Mouse (Mus musculus) granulocyte monocyte progenitor cell, adult 5-6 weeks (primary cell): ENCODE results near the gene Efna2. TPM values are rescaled to one million over a fixed set of nuclear protein-coding genes. Genes with fewer than 3 reads are reported as not detected.

Experiments used
- ATAC-seq: replicated peaks from 2 replicates; pipeline ENCODE4 v1.8.0; 2016; ENCODE audit warnings: mild to moderate bottlenecking, moderate TSS enrichment, inconsistent platforms; ENCODE audit not compliant: poor library complexity, severe bottlenecking
- total RNA-seq, 2 experiments: library from RNA; stranded (forward) in 1 of 2; stranded (reverse) in 1 of 2; fragments of 200-712, 200-1000 nt in 1 of 2; fragments of >200 nt in 1 of 2; fragmentation: Nextera tagmentation in 1 of 2; gene quantifications; 2 replicates each; pipeline ENCODE4 v1.2.3; 2014 to 2017

The Efna2 gene
- total RNA-seq (2014; fragmentation: Nextera tagmentation) (not detected in 2 replicates), total RNA-seq (2017) (0.05 TPM in 1 of 2 replicates, not detected in the other)

DNA sequence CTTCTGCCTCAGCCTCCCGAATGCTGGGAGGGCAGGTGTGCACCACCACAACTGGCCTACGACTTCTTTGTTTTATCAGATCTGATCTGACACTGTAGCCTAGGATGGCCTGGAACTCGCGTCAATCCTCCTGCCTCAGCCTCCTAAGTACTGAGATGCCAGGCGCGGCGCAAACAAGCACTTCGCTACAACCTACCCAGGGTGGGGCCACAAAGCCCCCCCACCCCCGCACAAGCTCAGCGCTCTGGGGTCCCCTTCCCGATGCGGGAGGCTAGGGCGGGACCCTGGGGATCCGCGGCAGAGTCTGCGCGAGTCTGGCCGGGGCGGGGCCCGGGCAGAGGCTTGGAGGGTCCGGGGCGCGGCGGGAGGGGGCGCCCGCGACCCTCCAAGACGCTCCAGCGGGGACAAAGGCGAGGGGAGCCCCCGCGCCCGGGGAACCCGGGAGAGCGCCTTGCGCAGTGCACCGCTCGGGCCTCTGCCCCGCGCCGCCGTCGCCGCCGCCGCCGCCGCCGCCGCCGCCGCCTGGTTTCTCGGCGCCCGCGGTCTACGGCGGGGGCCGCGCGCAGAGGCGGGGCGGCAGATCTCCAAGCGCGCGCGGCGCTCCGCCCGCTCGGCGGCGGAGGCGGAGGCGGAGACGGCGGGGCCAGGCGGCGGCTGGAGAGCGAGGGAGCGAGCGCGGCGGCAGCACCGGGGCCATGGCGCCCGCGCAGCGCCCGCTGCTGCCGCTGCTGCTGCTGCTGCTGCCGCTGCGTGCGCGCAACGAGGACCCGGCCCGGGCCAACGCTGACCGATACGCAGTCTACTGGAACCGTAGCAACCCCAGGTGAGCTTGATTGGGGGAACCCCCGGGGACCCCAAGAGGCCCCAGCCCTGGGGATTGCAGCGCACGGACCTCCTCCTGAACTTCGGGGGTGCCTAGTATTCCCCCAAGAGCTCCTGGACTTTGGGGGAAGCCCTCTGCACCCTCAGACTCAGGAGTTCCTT lies at the start of gene Efna2:
TSS of gene Efna2 (plus strand) at position 415 of the 984 bp plus-strand sequence.
- 0 out of 2 replicates have a peak, but pooled peaks have one; percentile 5 for ATAC-seq

DNA sequence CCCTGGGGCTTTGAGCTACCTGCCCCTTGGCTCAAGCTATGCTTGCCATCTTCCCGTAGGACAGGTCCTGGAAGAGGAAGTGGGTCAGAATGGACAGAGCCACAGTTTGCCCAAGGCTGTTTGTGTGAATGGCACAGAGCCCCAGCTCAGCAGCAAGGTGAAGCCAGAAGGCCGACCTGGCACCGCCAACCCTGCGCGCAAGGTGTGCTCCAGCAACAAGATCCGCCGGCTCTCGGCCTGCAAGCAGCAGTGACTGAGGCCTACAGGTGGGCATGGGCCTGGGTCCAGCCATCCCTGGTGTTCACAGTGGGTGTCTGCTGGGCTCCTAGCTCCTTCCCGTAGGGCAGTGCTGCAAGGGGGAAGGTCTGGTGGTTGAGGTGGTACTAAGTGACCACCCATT lies 49.4 kb upstream of the Efna2 start:
- no peak for ATAC-seq

DNA sequence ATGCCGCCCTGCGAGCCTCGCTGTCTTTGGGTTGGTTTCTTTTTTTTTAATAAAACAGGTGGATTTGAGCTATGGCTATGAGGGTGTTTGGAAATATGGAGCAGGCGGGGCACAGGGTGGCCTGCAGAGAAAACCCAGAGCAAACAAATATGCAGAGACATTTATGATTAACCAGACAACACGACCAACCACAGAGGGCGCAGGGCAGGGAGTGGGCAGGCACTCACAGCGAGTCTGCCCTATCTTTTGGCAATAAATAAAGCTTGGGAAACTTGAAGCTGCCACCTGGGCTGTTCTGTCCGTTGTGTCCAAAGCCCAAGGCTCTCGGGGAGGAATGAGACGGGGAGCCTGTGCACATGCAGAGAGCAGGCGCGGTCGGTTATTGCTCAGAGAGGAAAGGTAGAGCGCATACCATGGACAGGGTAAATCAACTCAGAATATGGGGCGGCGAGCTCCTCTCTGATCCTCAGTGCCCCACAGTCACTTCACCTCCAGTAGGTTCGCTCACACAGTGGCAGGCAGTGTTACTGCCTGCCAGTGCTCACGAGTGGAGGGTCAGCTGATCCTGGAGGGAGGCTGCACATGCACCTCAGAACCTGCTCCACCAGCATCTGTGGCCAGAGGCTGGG lies 48.8 kb upstream of the Efna2 start:
- ATAC-seq = no peak

DNA sequence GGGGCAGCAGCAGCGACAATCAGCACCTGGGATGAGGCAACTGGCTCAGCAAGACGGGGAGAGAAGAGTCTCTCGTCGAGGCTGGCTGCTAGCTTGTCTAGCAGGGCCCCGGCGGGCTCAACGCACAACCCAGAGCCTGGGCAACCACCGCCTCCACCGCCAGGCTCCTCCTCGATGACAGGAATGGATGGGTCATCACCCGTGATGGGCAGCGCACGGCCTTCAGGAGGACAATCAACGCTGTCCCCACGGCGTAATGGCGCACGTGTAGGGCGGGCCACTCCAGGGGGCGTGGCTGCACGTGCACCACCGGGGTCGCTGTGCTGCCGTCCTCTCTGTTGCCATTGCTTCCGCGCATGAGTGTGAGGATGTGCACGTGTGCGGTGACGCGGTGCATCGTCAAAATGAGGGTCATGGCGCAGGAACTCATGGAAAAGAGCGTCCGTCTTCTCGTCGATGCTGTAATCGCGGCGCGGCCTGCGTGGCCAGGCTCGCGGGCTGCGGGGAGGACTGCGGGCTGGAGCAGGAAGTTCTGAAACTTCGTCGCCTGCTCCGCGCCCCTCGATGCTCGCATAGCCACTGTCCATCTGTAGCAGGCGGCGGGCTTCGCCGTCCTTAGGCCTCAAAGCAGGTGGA lies 47.8 kb upstream of the Efna2 start:
- peak; percentile 45 for ATAC-seq

DNA sequence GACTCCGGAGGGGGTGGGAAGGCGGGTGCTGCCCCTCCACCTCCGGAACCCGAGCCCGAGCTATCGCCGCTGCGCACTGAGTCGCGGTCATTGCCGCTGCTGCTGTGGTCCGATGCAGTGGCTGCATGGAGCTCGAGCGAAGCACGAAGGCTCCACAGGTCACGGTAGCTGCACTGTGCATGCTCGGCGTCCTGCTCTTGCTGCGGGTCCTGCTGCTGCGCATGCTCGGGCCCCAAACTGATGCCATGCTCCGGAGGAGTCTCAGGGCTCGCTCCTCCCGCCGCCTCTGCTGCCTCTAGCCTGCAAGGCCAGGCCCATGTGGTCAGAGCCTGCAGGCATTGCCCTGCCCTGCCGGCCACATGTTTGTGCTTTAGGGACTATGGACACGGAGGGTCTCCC lies 47.3 kb upstream of the Efna2 start:
- ATAC-seq = no peak

DNA sequence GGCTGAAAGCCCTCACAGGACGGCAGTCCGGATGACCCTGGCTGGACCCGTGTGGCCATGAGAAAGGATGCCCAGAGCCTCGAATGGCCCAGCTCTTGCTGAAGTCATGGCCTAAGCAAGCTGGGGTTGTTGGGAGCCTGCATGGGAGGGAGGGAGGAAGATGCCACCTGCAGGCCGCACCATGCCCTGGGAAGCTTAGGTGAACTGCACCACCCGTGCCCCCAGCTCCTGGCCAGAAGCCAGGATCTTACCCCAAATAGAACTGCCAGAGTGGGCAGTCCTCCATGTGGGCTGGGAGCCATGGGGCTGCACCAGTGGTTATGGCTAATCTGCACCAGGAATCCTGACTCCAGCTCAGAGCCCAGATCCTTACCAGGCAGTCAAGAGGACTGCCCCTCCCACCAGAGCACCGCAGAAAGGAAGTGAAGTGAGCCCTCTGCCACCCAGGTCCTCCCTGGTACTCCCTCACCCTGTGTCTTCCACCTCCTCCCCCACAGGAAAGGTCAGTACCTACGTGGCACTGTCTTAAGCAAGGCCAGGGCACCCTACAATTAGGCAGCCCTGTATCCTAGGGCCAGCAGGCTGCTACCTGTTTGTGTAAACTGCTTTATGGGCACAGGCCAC lies 45.9 kb upstream of the Efna2 start:
- ATAC-seq = peak; percentile 20; the same call in 1 of the 2 replicates

DNA sequence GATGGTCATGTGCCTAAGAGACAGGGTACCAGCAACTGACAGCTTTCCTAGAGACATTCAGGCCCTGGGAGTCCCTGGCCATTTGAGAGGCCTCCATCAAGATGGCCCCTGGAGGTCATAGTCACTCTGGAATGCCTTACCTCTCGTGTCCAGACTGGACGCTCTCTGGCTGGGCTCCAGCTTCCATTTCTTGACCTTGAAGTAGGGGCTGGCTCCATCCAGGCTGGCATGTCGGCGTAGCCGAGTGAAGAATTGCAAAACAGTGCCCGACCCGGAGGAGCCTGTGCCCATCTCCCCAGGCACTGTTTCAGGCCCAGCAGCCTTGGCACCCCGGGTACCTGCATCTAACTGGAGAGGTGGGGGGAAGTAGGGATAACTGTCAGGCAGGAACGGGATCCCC lies 44.9 kb upstream of the Efna2 start:
- ATAC-seq = no peak

DNA sequence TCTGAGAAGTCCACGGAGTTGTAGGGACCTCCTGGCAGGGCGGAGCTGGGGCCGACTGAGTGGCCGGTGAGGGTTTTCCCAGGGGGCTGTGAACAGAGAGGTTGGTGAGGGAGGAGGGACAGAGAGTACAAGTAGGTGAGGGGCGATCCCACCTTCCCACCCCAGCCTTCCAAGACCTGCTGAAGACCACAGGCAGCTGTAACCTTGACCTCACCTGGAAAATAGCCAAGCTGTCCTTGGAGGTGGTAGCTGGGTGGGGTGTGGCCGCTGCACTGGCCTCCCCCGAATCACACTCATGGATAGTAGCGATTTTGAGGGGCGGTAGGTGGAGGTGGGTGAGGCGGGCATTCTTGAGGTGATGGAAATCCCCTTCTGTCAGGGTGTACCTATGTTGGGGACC lies 44.1 kb upstream of the Efna2 start:
- no peak for ATAC-seq

DNA sequence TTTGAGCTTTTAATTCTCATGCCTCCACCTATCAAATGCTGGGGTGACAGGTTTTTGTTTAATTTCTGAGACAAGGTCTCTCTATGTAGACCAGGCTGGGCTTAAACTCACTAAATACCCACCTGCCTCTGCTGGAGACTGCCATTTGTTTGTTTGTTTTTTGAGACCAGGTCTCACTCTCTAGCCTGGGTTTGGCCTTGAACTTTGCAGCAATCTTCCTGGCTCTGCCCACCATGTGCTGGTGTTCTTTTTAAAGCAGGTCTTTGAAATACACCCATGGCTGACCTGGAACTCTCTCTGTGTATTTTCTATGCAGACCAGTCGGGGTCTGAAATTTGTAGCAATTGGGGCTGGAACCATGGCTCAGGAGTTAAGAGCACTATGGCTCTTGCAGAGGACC lies 43.6 kb upstream of the Efna2 start:
- no peak for ATAC-seq

DNA sequence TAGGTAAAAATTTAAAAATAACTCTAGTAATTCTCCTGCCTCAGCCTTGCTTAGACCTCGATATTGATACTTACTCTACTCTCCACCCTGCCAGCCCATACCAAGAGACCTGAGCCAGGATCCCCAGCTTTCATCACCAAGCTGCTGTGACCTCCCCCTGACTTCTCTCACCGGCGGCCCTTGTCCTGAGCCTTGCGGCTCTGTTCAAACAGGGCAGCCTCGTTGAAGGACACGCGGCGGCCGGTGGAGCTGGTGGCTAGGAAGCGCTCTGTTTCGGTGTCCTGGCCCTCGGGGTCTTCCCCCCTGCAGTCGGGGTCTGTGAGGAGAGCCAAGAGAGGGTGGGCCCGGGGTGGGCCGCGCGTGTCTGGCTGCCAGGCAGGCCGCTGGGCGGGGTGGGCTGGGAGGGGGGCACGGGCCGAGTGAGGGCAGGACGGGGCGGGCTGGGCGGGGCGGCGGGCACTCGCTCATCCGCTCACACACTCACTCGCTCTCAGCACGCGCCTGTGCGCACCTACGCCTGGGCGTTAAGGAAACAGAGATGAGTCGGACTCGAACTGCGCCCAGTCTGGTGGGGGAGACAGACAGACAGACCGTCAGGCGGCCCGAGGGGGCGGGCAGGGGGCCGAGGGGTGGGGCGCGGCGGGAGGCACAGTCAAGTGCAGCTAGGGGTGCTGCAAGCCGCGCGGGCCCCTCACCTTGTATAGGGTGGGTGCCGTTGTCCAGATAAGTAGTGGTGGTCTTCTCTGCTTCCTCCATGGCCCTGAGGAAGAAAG lies 42.9 kb upstream of the Efna2 start:
- no peak for ATAC-seq

DNA sequence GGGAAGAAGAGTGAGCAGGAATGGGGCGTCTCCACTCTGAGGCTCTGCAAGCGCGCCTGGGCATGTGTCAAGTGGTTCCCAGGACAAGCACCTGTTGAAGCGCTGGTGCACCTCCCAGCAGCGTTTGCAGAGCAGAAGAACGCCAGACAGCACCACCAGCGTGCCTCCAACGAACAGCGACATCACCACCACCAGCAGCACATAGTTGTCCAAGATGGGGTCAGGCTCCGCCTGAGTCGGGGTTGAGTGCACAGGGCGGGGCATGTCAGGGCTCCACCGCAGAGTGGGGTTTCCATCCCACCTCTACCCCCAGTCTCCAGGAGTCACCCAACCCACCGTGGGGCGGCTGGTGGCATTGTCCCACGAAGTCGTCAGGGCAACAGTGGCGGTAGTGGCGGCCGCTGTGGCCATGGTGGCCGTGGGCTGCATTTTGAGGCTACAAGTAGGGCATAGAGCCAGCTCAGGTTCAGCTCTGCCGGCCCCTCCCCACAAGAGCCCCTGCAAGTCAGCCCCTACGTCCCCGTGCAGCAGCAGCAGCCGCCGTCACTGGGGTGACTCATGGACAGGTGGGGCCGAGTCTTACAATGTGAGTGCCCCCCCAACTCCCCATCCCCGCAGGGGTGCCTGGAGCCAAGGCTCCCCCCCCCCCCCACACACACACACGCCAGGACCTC lies 42.2 kb upstream of the Efna2 start:
- ATAC-seq = no peak

DNA sequence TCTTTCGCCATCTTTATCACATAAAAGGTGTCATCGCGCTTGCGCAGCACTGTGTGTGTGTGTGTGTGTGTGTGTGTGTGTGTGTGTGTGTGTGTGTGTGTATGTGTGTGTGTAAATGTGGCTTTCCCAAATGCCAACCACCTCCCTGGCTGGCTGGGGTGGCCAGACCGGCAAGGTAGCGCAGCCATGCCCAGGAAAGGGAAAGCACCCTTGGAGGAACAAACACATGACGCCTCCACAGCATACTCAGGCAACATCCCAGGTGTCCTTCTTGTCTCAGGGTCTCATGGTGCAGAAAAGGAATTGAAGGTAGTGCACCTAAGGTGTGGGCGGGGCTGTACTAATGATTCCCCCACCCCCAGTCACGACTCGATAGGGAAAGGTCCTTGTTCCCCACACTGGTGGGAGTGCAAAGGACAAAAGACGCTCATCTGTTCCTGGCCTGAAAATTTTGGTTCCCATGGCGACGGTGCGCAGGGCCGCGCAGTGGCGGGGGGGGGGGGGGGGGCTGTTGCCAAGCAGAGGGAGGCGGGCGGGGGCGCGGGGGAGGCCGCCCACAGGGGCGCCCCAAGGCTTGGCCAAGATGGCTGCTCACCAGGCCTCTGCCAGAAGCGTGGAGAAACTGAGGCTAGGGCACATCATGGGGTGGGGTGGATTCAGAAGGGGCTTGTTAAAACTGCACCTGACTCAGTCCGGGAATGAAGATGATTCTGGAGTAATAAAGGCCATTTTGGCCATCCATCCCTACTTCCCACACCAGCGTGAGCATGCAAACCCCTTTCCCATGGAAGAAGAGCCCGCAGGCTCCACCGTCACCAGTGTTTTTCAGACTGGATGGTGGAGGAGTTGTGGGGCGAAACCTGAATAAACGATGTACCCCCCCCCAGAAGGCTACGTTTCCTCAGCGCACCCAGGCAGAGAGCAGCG lies 41.4 kb upstream of the Efna2 start:
- ATAC-seq = no peak

DNA sequence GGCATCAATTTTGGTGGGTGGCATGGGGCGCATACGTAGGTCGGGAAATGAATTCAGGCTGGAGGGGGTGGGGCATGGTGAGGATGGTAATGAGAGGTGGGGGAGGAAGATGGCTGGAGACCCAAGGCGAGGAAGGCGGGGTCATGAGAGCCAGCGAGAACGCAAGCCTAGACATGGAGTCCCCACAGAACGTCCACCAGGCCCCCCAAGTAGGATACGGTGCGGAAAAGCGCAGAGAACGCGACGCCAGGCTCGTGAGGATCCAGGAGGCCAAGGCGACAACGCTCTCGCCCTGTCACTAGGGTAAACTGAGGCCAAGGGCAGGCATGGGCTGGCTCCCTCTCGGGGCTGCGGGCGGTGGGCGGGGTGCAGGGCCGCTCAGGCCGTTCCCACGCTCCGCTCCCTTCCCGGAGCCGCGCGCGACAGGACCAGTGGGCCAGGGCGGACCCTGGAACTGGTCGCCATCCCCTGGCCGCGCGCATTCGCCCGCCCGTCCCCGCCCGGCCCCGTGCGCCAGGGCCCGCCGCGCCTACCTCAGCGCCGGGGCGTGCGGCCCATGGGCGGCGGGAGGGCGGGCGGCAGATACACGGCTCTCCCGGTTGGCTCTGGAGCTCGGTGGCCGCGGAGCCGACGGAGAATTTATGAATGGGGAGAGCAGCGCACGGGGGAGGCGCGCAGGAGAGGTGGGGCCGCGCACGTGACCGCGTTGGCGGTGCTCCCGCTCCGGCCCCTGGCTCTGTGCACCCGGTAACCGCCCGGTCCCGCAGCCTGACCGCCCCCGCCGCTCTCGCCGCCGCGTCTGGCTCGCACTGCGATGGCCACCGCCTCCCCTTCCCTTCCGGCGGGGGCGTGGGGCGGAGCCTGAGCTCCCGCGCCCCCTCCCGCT lies 40.5 kb upstream of the Efna2 start, which contains the start of gene Atp5d:
TSS of gene Atp5d (plus strand) at position 80 of the 886 bp plus-strand sequence.
- 0 out of 2 replicates have a peak, but pooled peaks have one; percentile 3 for ATAC-seq

DNA sequence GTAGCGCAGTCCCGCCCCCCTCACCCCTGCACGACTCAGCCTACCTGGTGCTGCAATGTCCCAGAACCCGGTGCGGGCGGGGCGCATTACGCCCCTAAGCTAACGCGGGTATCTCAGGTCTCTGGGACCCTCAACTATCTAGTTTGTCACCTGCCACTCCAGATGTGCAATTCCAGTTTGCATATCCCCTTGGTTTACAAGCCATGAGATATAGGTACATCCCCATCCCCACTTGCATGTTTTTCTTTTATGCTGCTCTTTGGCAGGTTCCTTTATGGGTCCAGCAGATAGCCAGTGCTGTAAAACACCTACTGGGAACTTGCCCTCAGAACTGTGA lies 39.9 kb upstream of the Efna2 start:
- no peak; the same call in 1 of the 2 replicates for ATAC-seq

DNA sequence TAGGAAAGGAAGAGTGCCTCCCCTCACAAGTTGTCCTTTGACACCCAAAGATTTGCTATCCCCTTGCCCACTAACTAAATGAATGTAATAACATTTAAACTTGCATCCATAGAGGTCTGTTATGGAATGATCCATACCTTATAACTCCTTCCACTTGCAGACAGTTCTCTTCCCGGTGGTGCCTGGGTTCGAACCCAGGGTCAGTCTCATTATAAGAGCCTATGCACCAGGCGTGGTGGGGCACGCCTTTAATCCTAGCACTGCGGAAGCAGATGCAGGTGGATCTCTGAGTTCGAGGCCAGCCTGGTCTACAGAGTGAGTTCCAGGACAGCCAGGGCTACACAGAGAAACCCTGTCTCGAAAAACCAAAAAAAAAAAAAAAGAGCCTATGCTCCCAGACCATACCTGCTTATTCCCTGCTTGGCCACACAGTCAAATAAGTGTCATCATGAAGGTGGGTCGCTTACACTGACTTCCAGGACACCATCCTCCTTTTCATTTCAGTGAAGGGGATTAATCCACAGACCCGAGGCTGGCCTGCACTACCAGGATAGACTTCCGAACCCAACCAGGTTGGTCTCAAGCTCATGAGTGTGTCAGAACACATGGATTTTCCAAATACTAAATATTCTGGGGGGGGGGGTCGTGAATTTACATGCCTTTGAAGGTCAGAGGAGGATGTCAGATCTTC lies 39.2 kb upstream of the Efna2 start:
- ATAC-seq = no peak

DNA sequence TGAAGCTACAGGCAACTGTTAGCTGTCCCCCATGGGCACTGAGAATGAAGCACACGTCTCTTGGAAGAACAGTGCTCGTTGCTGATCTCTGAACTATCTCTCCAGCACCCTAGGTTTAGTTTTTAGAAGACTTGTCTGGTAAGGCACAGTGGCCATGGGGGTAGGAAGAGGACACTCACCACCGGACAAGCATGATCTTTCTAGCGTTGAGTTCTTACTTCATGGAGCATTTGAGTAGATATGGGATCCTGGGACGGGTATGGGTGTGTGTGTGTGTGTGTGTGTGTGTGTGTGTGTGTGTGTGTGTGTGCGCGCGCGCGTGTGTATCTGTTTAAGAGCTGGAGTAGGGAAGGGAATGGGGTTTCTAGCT lies 38.6 kb upstream of the Efna2 start, which contains the start of gene Cbarp:
TSS of gene Cbarp (minus strand) at position 170 of the 370 bp plus-strand sequence.
- ATAC-seq = no peak
